ENCODE assay signal across 11 mouse cellular contexts in genomic region chr12:29822216-29822615, GRCm38 (mm10).
DNase-seq lines count a peak whose midpoint lies in the region; ATAC-seq lines count a peak whose summit lies in the region.
"Had no signal": no experiment of that assay in that cellular context is flagged by ENCODE, and none has a peak within 500 bp of the region (broad histone marks: within the 10 kb centered on the region; RNA-seq: fewer than 3 reads in every experiment).

No protein-coding gene starts in this region.

- peak; percentile 23 for DNase-seq in embryo, embryonic 10 days (ENCODE audit: low spot score)
- no peak for DNase-seq in embryo, embryonic 9.5 days (ENCODE audit: extremely low spot score)
- DNase-seq in MN1 (ENCODE audit: low spot score): peak; percentile 44
- peak; percentile 63 to 82 for DNase-seq in frontal cortex, postnatal 36 days (ENCODE audit: low spot score in 2 of 2)
- DNase-seq in midbrain, embryonic 14.5 days: peak; percentile 86
- no peak for DNase-seq in adrenal gland, adult 8-10 months
- no peak for DNase-seq in cerebellum, postnatal 4 days (ENCODE audit: low spot score in 2 of 2)
- DNase-seq: cerebellum, adult 11-12 months had no signal

- H3K9ac ChIP-seq in midbrain, embryonic 14.5 days (replicated peaks; ENCODE audit: low read length): no peak overlapping the region
- no peak overlapping the region for H3K9ac ChIP-seq in heart, embryonic 12.5 days
- H3K9ac ChIP-seq: liver, embryonic 15.5 days had no signal

- peak overlapping the region; percentile 52 for H3K27ac ChIP-seq in midbrain, embryonic 14.5 days (replicated peaks; ENCODE audit: low read depth, low read length)
- H3K27ac ChIP-seq in heart, embryonic 12.5 days (ENCODE audit: poor library complexity, severe bottlenecking): no peak overlapping the region
- H3K27ac ChIP-seq: liver, embryonic 15.5 days had no signal

- H3K27me3 ChIP-seq in midbrain, embryonic 14.5 days (ENCODE audit: control insufficient read depth, insufficient read depth, low read length): no peaks in the 10 kb centered on the region
- no peaks in the 10 kb centered on the region; the same call in 1 of the 2 replicates for H3K27me3 ChIP-seq in heart, embryonic 12.5 days (replicated peaks)
- H3K27me3 ChIP-seq: liver, embryonic 15.5 days had no signal

- H3K4me3 ChIP-seq in midbrain, embryonic 14.5 days (replicated peaks; ENCODE audit: low read depth, low read length): no peak overlapping the region
- H3K4me3 ChIP-seq in heart, embryonic 12.5 days: no peak overlapping the region
- H3K4me3 ChIP-seq: liver, embryonic 15.5 days; myocyte had no signal

- H3K4me1 ChIP-seq in midbrain, embryonic 14.5 days (ENCODE audit: control insufficient read depth, insufficient read depth, low read length): peaks cover 34% of the 10 kb centered on the region
- H3K4me1 ChIP-seq in heart, embryonic 12.5 days (replicated peaks): no peaks in the 10 kb centered on the region
- H3K4me1 ChIP-seq: liver, embryonic 15.5 days had no signal

- H3K36me3 ChIP-seq in midbrain, embryonic 14.5 days (ENCODE audit: control insufficient read depth, insufficient read depth, low read length): peaks cover 11% of the 10 kb centered on the region
- no peaks in the 10 kb centered on the region for H3K36me3 ChIP-seq in heart, embryonic 12.5 days
- H3K36me3 ChIP-seq: liver, embryonic 15.5 days had no signal

- peak; percentile 67; the same call in 1 of the 2 replicates for ATAC-seq in midbrain, embryonic 14.5 days (ENCODE audit: low FRiP score, low TSS enrichment)
- ATAC-seq in heart, embryonic 12.5 days (ENCODE audit: insufficient number of reproducible peaks, low FRiP score): no peak

- no peak overlapping the region for H3K4me2 ChIP-seq in midbrain, embryonic 14.5 days (ENCODE audit: low read length)
- H3K4me2 ChIP-seq in heart, embryonic 12.5 days: no peak overlapping the region
- H3K4me2 ChIP-seq: liver, embryonic 15.5 days had no signal

- no peaks in the 10 kb centered on the region for H3K9me3 ChIP-seq in midbrain, embryonic 14.5 days (ENCODE audit: control insufficient read depth, low read length)
- no peaks in the 10 kb centered on the region for H3K9me3 ChIP-seq in heart, embryonic 12.5 days (replicated peaks)
- H3K9me3 ChIP-seq: liver, embryonic 15.5 days had no signal

- WGBS in midbrain, embryonic 14.5 days: 30% methylated on average over 3 of the region's 3 CpGs
- WGBS in heart, embryonic 12.5 days: 58% methylated on average over 3 of the region's 3 CpGs

Comparison
In these comparisons a context has a peak if more than half of its experiments do, and no peak if none do; other contexts are left out.
1. DNase-seq: peak in embryo, embryonic 10 days (single experiment), MN1 (single experiment), frontal cortex, postnatal 36 days (2 of 2) and midbrain, embryonic 14.5 days (single experiment); none in embryo, embryonic 9.5 days (single experiment), adrenal gland, adult 8-10 months (single experiment) and cerebellum, postnatal 4 days (0 of 2).